Mouse (Mus musculus) kidney, embryonic 14.5 days (tissue): Measurements from ENCODE around the gene 1700012B07Rik. TPM values are rescaled to one million over a fixed set of nuclear protein-coding genes. Genes with fewer than 3 reads are reported as not detected.

ENCODE experiments used
- ATAC-seq: fragments of 200-750 bp; cut with Nextera tagmentation; 2 replicates; pipeline ENCODE4 v1.8.0; 2017; ENCODE audit warnings: moderate number of reproducible peaks, mild to moderate bottlenecking, moderate TSS enrichment, moderate library complexity; ENCODE audit not compliant: low FRiP score, low TSS enrichment
- H3K27ac ChIP-seq: fragments of 300-500 bp; sonication (generic); 2 replicates; pipeline ENCODE4 v1.5.1; 2014; ENCODE audit warnings: low read depth, mild to moderate bottlenecking, low read length, moderate library complexity, mixed read lengths
- H3K27me3 ChIP-seq: fragments of 300-500 bp; sonication (generic); 2 replicates; pipeline ENCODE4 v1.6.1; 2014; ENCODE audit warnings: mild to moderate bottlenecking, low read length; ENCODE audit not compliant: control insufficient read depth, insufficient read depth
- H3K36me3 ChIP-seq: fragments of 300-500 bp; sonication (generic); 2 replicates; pipeline ENCODE4 v1.6.1; 2014; ENCODE audit warnings: low read length, mixed read lengths; ENCODE audit not compliant: control insufficient read depth, insufficient read depth
- H3K4me1 ChIP-seq: fragments of 300-500 bp; sonication (generic); 2 replicates; pipeline ENCODE4 v1.6.1; 2014; ENCODE audit warnings: low read length, mixed read lengths; ENCODE audit not compliant: control insufficient read depth, insufficient read depth
- H3K4me2 ChIP-seq: fragments of 300-500 bp; sonication (generic); replicated peaks from 2 replicates; pipeline ENCODE4 v1.6.1; 2014; ENCODE audit warnings: low read depth, mild to moderate bottlenecking, low read length
- H3K4me3 ChIP-seq: fragments of 300-500 bp; sonication (generic); 2 replicates; pipeline ENCODE4 v1.5.1; 2014; ENCODE audit warnings: mild to moderate bottlenecking, low read length
- H3K9ac ChIP-seq: fragments of 300-500 bp; sonication (generic); 2 replicates; pipeline ENCODE4 v1.6.1; 2014; ENCODE audit warnings: low read depth, mild to moderate bottlenecking, low read length, moderate library complexity
- H3K9me3 ChIP-seq: fragments of 300-500 bp; sonication (generic); 2 replicates; pipeline ENCODE4 v1.6.1; 2016; ENCODE audit warnings: low read length; ENCODE audit not compliant: control insufficient read depth
- WGBS: fragments of 180-500 bp; shearing (Covaris S2); extraction: QIAGEN DNeasy Blood & Tissue Kit; methylation state at CpG from one replicate; pipeline ENCODE4 v1.1.7; 2014; 5-methylcytosine and 5-hydroxymethylcytosine counted together
- polyA plus RNA-seq: library from polyadenylated mRNA; unstranded; fragments of >200 nt; fragmentation: Nextera tagmentation; extraction: Ambion mirVana; gene quantifications from 2 replicates; pipeline ENCODE4 v1.2.1, GENCODE M21; 2014

The 1700012B07Rik gene
- polyA plus RNA-seq, 1 experiment from 2014 or later: not detected

GRCm38 (mm10) chr11:109857086-109857485 lies 29.2 kb upstream of the 1700012B07Rik start:
- WGBS: 45% methylated on average over 10 of the region's 10 CpGs
- no peaks in the 10 kb centered on the region for H3K27me3 ChIP-seq
- H3K4me1 ChIP-seq: no peaks in the 10 kb centered on the region

GRCm38 (mm10) chr11:109854056-109854455 lies 26.2 kb upstream of the 1700012B07Rik start:
- no peaks in the 10 kb centered on the region for H3K27me3 ChIP-seq
- H3K36me3 ChIP-seq: no peaks in the 10 kb centered on the region
- no peak overlapping the region for H3K9ac ChIP-seq
- H3K27ac ChIP-seq: no peak overlapping the region
- 88% methylated on average over 8 of the region's 8 CpGs for WGBS
- H3K9me3 ChIP-seq: no peaks in the 10 kb centered on the region
- ATAC-seq: no peak
- H3K4me2 ChIP-seq: no peak overlapping the region
- no peaks in the 10 kb centered on the region for H3K4me1 ChIP-seq
- no peak overlapping the region for H3K4me3 ChIP-seq

More at GRCm38 (mm10) chr11:109857086-109857485, 29.2 kb upstream of the 1700012B07Rik start:
- Histone ChIP-seq H3K9ac (no peak overlapping the region), H3K9me3 (no peaks in the 10 kb centered on the region), H3K4me3 (no peak overlapping the region), H3K27ac (no peak overlapping the region), H3K4me2 (no peak overlapping the region), H3K36me3 (no peaks in the 10 kb centered on the region)
- no peak for ATAC-seq

GRCm38 (mm10) chr11:109853228-109853966 lies 25.6 kb upstream of the 1700012B07Rik start:
- H3K9ac ChIP-seq: no peak overlapping the region
- H3K36me3 ChIP-seq: no peaks in the 10 kb centered on the region
- H3K27me3 ChIP-seq: no peaks in the 10 kb centered on the region
- H3K4me3 ChIP-seq: no peak overlapping the region
- H3K27ac ChIP-seq: no peak overlapping the region
- ATAC-seq: no peak
- no peaks in the 10 kb centered on the region for H3K9me3 ChIP-seq
- H3K4me2 ChIP-seq: no peak overlapping the region
- 69% methylated on average over 17 of the region's 17 CpGs for WGBS
- H3K4me1 ChIP-seq: no peaks in the 10 kb centered on the region

- Histone ChIP-seq H3K27me3 (no peaks in the 10 kb centered on the region), H3K36me3 (no peaks in the 10 kb centered on the region), H3K9ac (no peak overlapping the region), H3K4me2 (no peak overlapping the region), H3K4me3 (no peak overlapping the region), H3K4me1 (no peaks in the 10 kb centered on the region), H3K27ac (no peak overlapping the region), H3K9me3 (no peaks in the 10 kb centered on the region)
- 76% methylated on average over 4 of the region's 4 CpGs for WGBS
- no peak for ATAC-seq
These were observed 24.1 kb upstream of the 1700012B07Rik start for GRCm38 (mm10) chr11:109851996-109852395.

- 56% methylated on average over 7 of the region's 7 CpGs for WGBS
- H3K27me3 ChIP-seq: no peaks in the 10 kb centered on the region
- H3K4me2 ChIP-seq: no peak overlapping the region
- H3K9ac ChIP-seq: no peak overlapping the region
- H3K27ac ChIP-seq: no peak overlapping the region
- H3K4me1 ChIP-seq: 0 out of 2 replicates have a peak, but pooled peaks cover 3% of the 10 kb centered on the region
- no peak for ATAC-seq
- H3K4me3 ChIP-seq: no peak overlapping the region
- no peaks in the 10 kb centered on the region for H3K36me3 ChIP-seq
- H3K9me3 ChIP-seq: no peaks in the 10 kb centered on the region
These were observed 18.5 kb upstream of the 1700012B07Rik start for GRCm38 (mm10) chr11:109846343-109846742.

GRCm38 (mm10) chr11:109845601-109846000 lies 17.8 kb upstream of the 1700012B07Rik start:
- no peaks in the 10 kb centered on the region for H3K9me3 ChIP-seq
- 40% methylated on average over 4 of the region's 4 CpGs for WGBS

GRCm38 (mm10) chr11:109844466-109844865 lies 16.6 kb upstream of the 1700012B07Rik start:
- 43% methylated on average over 5 of the region's 5 CpGs for WGBS
- Histone ChIP-seq H3K4me3 (no peak overlapping the region), H3K4me1 (0 out of 2 replicates have a peak, but pooled peaks cover 3% of the 10 kb centered on the region), H3K36me3 (no peaks in the 10 kb centered on the region), H3K27me3 (no peaks in the 10 kb centered on the region), H3K4me2 (no peak overlapping the region), H3K9me3 (no peaks in the 10 kb centered on the region), H3K27ac (no peak overlapping the region), H3K9ac (no peak overlapping the region)
- no peak for ATAC-seq

More at GRCm38 (mm10) chr11:109845601-109846000, 17.8 kb upstream of the 1700012B07Rik start:
- no peak overlapping the region for H3K9ac ChIP-seq
- no peak overlapping the region for H3K4me2 ChIP-seq
- ATAC-seq: no peak
- H3K4me3 ChIP-seq: no peak overlapping the region
- H3K4me1 ChIP-seq: 0 out of 2 replicates have a peak, but pooled peaks cover 3% of the 10 kb centered on the region
- H3K27ac ChIP-seq: 0 out of 2 replicates have a peak overlapping the region, but pooled peaks have one; percentile 37
- H3K36me3 ChIP-seq: no peaks in the 10 kb centered on the region
- H3K27me3 ChIP-seq: no peaks in the 10 kb centered on the region

- no peak overlapping the region for H3K27ac ChIP-seq
- no peak for ATAC-seq
- H3K4me1 ChIP-seq: no peaks in the 10 kb centered on the region
- H3K4me2 ChIP-seq: no peak overlapping the region
- H3K9ac ChIP-seq: no peak overlapping the region
- 78% methylated on average over 5 of the region's 5 CpGs for WGBS
- no peaks in the 10 kb centered on the region for H3K27me3 ChIP-seq
- H3K36me3 ChIP-seq: no peaks in the 10 kb centered on the region
- H3K9me3 ChIP-seq: no peaks in the 10 kb centered on the region
- H3K4me3 ChIP-seq: no peak overlapping the region
These were observed 2.5 kb upstream of the 1700012B07Rik start for GRCm38 (mm10) chr11:109830368-109830767.

GRCm38 (mm10) chr11:109822280-109822679 lies 5.6 kb downstream of the 1700012B07Rik start:
- Histone ChIP-seq H3K9me3 (no peaks in the 10 kb centered on the region), H3K4me1 (no peaks in the 10 kb centered on the region), H3K27ac (no peak overlapping the region), H3K4me3 (no peak overlapping the region), H3K4me2 (no peak overlapping the region), H3K27me3 (no peaks in the 10 kb centered on the region), H3K9ac (no peak overlapping the region), H3K36me3 (no peaks in the 10 kb centered on the region)
- no peak for ATAC-seq
- 80% methylated on average over 6 of the region's 6 CpGs for WGBS
